Mouse (Mus musculus) lung, postnatal 0 days (tissue): Measurements from ENCODE around the gene Ankrd12.

Experiments
- CTCF ChIP-seq: IDR thresholded peaks from 2 replicates; pipeline ENCODE4 v1.5.1; 2016; ENCODE audit warnings: antibody characterized with exemption, mild to moderate bottlenecking
- EP300 ChIP-seq: IDR thresholded peaks from 2 replicates; pipeline ENCODE4 v1.6.1; 2016; ENCODE audit warnings: antibody characterized with exemption, mild to moderate bottlenecking, control low read depth

GRCm38 (mm10) chr17:65942394-65942793 lies 134.5 kb downstream of the Ankrd12 start:
- TF ChIP-seq CTCF (no peak), EP300 (no peak)
